Mouse (Mus musculus) limb, embryonic 11.5 days (tissue): ENCODE data around the gene 1110017D15Rik. TPM values are rescaled to one million over a fixed set of nuclear protein-coding genes. Genes with fewer than 3 reads are reported as not detected.

Experiments
- ATAC-seq: fragments of 200-750 bp; cut with Nextera tagmentation; 2 replicates; pipeline ENCODE4 v1.8.0; 2017; ENCODE audit warnings: low read depth; ENCODE audit not compliant: insufficient number of reproducible peaks, low FRiP score, low TSS enrichment
- DNase-seq: peaks from one replicate; pipeline ENCODE4 v3.0.0-alpha.2; 2015; ENCODE audit warnings: low spot score
- H3K27ac ChIP-seq: fragments of 300-500 bp; sonication (generic); replicated peaks from 2 replicates; pipeline ENCODE4 v1.5.1; 2014; ENCODE audit warnings: low read depth, mild to moderate bottlenecking, low read length
- H3K27me3 ChIP-seq: fragments of 300-500 bp; sonication (generic); 2 replicates; pipeline ENCODE4 v1.6.1; 2014; ENCODE audit warnings: mild to moderate bottlenecking, low read length, mixed read lengths; ENCODE audit not compliant: control insufficient read depth, insufficient read depth
- H3K36me3 ChIP-seq: fragments of 300-500 bp; sonication (generic); 2 replicates; pipeline ENCODE4 v1.6.1; 2014; ENCODE audit warnings: mild to moderate bottlenecking, low read length, moderate library complexity, mixed read lengths; ENCODE audit not compliant: control insufficient read depth, insufficient read depth
- H3K4me1 ChIP-seq: fragments of 300-500 bp; sonication (generic); 2 replicates; pipeline ENCODE4 v1.6.1; 2014; ENCODE audit warnings: low read length, mixed read lengths; ENCODE audit not compliant: control insufficient read depth, insufficient read depth
- H3K4me2 ChIP-seq: fragments of 300-500 bp; sonication (generic); 2 replicates; pipeline ENCODE4 v1.6.1; 2014; ENCODE audit warnings: low read depth, mild to moderate bottlenecking, moderate library complexity; ENCODE audit not compliant: severe bottlenecking
- H3K4me3 ChIP-seq: fragments of 300-500 bp; sonication (generic); 2 replicates; pipeline ENCODE4 v1.5.1; 2014; ENCODE audit warnings: low read depth, low read length
- H3K9ac ChIP-seq: fragments of 300-500 bp; sonication (generic); 2 replicates; pipeline ENCODE4 v1.6.1; 2014; ENCODE audit warnings: mild to moderate bottlenecking, low read length
- H3K9me3 ChIP-seq: fragments of 300-500 bp; sonication (generic); 2 replicates; pipeline ENCODE4 v1.6.1; 2016; ENCODE audit warnings: low read length; ENCODE audit not compliant: control insufficient read depth
- WGBS: fragments of 180-500 bp; shearing (Covaris S2); extraction: QIAGEN DNeasy Blood & Tissue Kit; methylation state at CpG from one replicate; pipeline ENCODE4 v1.1.7; 2014; 5-methylcytosine and 5-hydroxymethylcytosine counted together
- polyA plus RNA-seq: library from polyadenylated mRNA; unstranded; fragments of >200 nt; fragmentation: Nextera tagmentation; extraction: Ambion mirVana; gene quantifications from 2 replicates; pipeline ENCODE4 v1.2.1, GENCODE M21; 2014

1110017D15Rik gene
- 3.2 and 3.8 TPM in 2 replicates for polyA plus RNA-seq

GRCm38 (mm10) chr4:41517233-41517632 is at the start of gene 1110017D15Rik:
1110017D15Rik (minus strand) TSS chr4:41517333.
- no peak within 1 kb of the TSS for H3K27ac ChIP-seq
- H3K36me3 ChIP-seq, result no peaks in the 10 kb centered on the region
- no peak for ATAC-seq
- 0 out of 2 replicates have a peak, but pooled peaks cover 3% of the 10 kb centered on the region for H3K27me3 ChIP-seq
- WGBS, result 83% methylated on average over 2 of the region's 2 CpGs
- no peak within 1 kb of the TSS for H3K9ac ChIP-seq
- H3K4me1 ChIP-seq, result peaks cover 7% of the 10 kb centered on the region; the same call in 1 of the 2 replicates
- no peak for DNase-seq
- no peaks in the 10 kb centered on the region for H3K9me3 ChIP-seq
- H3K4me3 ChIP-seq, result no peak within 1 kb of the TSS
- no peak within 1 kb of the TSS for H3K4me2 ChIP-seq

- Histone ChIP-seq H3K9ac (no peak overlapping the region), H3K4me1 (peaks cover 13% of the 10 kb centered on the region; the same call in 1 of the 2 replicates), H3K36me3 (no peaks in the 10 kb centered on the region), H3K27me3 (peaks cover 13% of the 10 kb centered on the region), H3K9me3 (no peaks in the 10 kb centered on the region), H3K4me3 (no peak overlapping the region), H3K27ac (no peak overlapping the region), H3K4me2 (no peak overlapping the region)
- no peak for DNase-seq
- no peak for ATAC-seq
- 14% methylated on average over 3 of the region's 3 CpGs for WGBS
Measured at GRCm38 (mm10) chr4:41566123-41566522, 49.0 kb upstream of the 1110017D15Rik start.

GRCm38 (mm10) chr4:41563297-41563696 is 46.2 kb upstream of the 1110017D15Rik start:
- DNase-seq (no peak), ATAC-seq (no peak)
- no peaks in the 10 kb centered on the region for H3K36me3 ChIP-seq
- H3K4me2 ChIP-seq, result no peak overlapping the region
- H3K4me3 ChIP-seq, result no peak overlapping the region
- 82% methylated on average over 5 of the region's 5 CpGs for WGBS
- no peaks in the 10 kb centered on the region for H3K9me3 ChIP-seq
- H3K4me1 ChIP-seq, result 0 out of 2 replicates have a peak, but pooled peaks cover 2% of the 10 kb centered on the region
- peaks cover 9% of the 10 kb centered on the region; the same call in 1 of the 2 replicates for H3K27me3 ChIP-seq
- no peak overlapping the region for H3K9ac ChIP-seq
- H3K27ac ChIP-seq, result no peak overlapping the region

- Histone ChIP-seq H3K4me3 (no peak overlapping the region), H3K4me2 (no peak overlapping the region), H3K27me3 (no peaks in the 10 kb centered on the region), H3K9me3 (no peaks in the 10 kb centered on the region), H3K9ac (no peak overlapping the region), H3K27ac (no peak overlapping the region), H3K36me3 (no peaks in the 10 kb centered on the region), H3K4me1 (peaks cover 12% of the 10 kb centered on the region; the same call in 1 of the 2 replicates)
- DNase-seq (no peak), ATAC-seq (no peak)
- 74% methylated on average over 3 of the region's 3 CpGs for WGBS
Measured at GRCm38 (mm10) chr4:41557092-41557491, 40.0 kb upstream of the 1110017D15Rik start.

- DNase-seq (no peak), ATAC-seq (no peak)
- no peaks in the 10 kb centered on the region for H3K36me3 ChIP-seq
- no peak overlapping the region for H3K4me2 ChIP-seq
- no peaks in the 10 kb centered on the region for H3K9me3 ChIP-seq
- no peaks in the 10 kb centered on the region for H3K27me3 ChIP-seq
- no peak overlapping the region for H3K27ac ChIP-seq
- H3K4me3 ChIP-seq, result no peak overlapping the region
- peaks cover 12% of the 10 kb centered on the region; the same call in 1 of the 2 replicates for H3K4me1 ChIP-seq
- WGBS, result 63% methylated on average over 5 of the region's 5 CpGs
- no peak overlapping the region for H3K9ac ChIP-seq
Measured at GRCm38 (mm10) chr4:41556311-41556953, 39.3 kb upstream of the 1110017D15Rik start.

GRCm38 (mm10) chr4:41554994-41555663 is 38.0 kb upstream of the 1110017D15Rik start:
- H3K4me1 ChIP-seq, result peaks cover 12% of the 10 kb centered on the region; the same call in 1 of the 2 replicates
- WGBS, result 58% methylated on average over 14 of the region's 14 CpGs
- DNase-seq, result no peak
- H3K27me3 ChIP-seq, result no peaks in the 10 kb centered on the region
- H3K9me3 ChIP-seq, result no peaks in the 10 kb centered on the region
- no peak overlapping the region for H3K4me3 ChIP-seq
- no peak overlapping the region for H3K4me2 ChIP-seq
- no peak overlapping the region for H3K9ac ChIP-seq
- no peaks in the 10 kb centered on the region for H3K36me3 ChIP-seq
- H3K27ac ChIP-seq, result no peak overlapping the region
- no peak for ATAC-seq

- H3K4me1 ChIP-seq, result peaks cover 12% of the 10 kb centered on the region; the same call in 1 of the 2 replicates
- H3K9ac ChIP-seq, result no peak overlapping the region
- 43% methylated on average over 11 of the region's 11 CpGs for WGBS
- H3K36me3 ChIP-seq, result no peaks in the 10 kb centered on the region
- no peaks in the 10 kb centered on the region for H3K9me3 ChIP-seq
- H3K27ac ChIP-seq, result no peak overlapping the region
- H3K4me3 ChIP-seq, result no peak overlapping the region
- H3K27me3 ChIP-seq, result no peaks in the 10 kb centered on the region
- DNase-seq, result peak; percentile 62
- no peak overlapping the region for H3K4me2 ChIP-seq
- no peak for ATAC-seq
Measured at GRCm38 (mm10) chr4:41553116-41553515, 36.0 kb upstream of the 1110017D15Rik start.

- peak; percentile 77; the same call in 1 of the 2 replicates for ATAC-seq
- 11% methylated on average over 6 of the region's 6 CpGs for WGBS
- no peaks in the 10 kb centered on the region for H3K27me3 ChIP-seq
Measured at GRCm38 (mm10) chr4:41552529-41552928, 35.4 kb upstream of the 1110017D15Rik start.

More at GRCm38 (mm10) chr4:41552529-41552928, 35.4 kb upstream of the 1110017D15Rik start:
- DNase-seq, result peak; percentile 96
- Histone ChIP-seq H3K4me2 (no peak overlapping the region), H3K4me1 (peaks cover 12% of the 10 kb centered on the region; the same call in 1 of the 2 replicates), H3K4me3 (no peak overlapping the region), H3K9me3 (no peaks in the 10 kb centered on the region), H3K9ac (no peak overlapping the region), H3K27ac (no peak overlapping the region), H3K36me3 (no peaks in the 10 kb centered on the region)
